Mouse (Mus musculus) liver, adult 2 months (tissue): Measurements from ENCODE around the gene Morc1.

Source experiments
- CTCF ChIP-seq: fragments of 200-500 bp; IDR thresholded peaks from 2 replicates; pipeline ENCODE4 v1.5.1; 2011; ENCODE audit warnings: low read depth, low read length, control low read depth
- POLR2A ChIP-seq: fragments of 200-500 bp; IDR thresholded peaks from 2 replicates; pipeline ENCODE4 v1.6.1; 2011; ENCODE audit warnings: low read length, control low read depth; ENCODE audit not compliant: insufficient read depth; ENCODE audit errors: extremely low read depth

GRCm38 (mm10) chr16:48519569-48519968 is 88.5 kb downstream of the Morc1 start:
- TF ChIP-seq CTCF (no peak), POLR2A (no peak)
